Mouse (Mus musculus) embryonic facial prominence, embryonic 15.5 days (tissue): ENCODE data around the gene Ryr1. TPM values are rescaled to one million over a fixed set of nuclear protein-coding genes. Genes with fewer than 3 reads are reported as not detected.
A peak's percentile ranks its signal among the peaks of the same experiment; 100 is the strongest.

Experiments used
- ATAC-seq: fragments of 200-750 bp; cut with Nextera tagmentation; 2 replicates; pipeline ENCODE4 v1.8.0; 2017; ENCODE audit warnings: low read depth, moderate TSS enrichment; ENCODE audit not compliant: insufficient number of reproducible peaks, low FRiP score, low TSS enrichment
- H3K27ac ChIP-seq: fragments of 300-500 bp; sonication (generic); replicated peaks from 2 replicates; pipeline ENCODE4 v1.5.1; 2015; ENCODE audit warnings: mild to moderate bottlenecking, inconsistent platforms
- H3K27me3 ChIP-seq: fragments of 300-500 bp; sonication (generic); 2 replicates; pipeline ENCODE4 v1.6.1; 2015; ENCODE audit warnings: inconsistent platforms
- H3K36me3 ChIP-seq: fragments of 300-500 bp; sonication (generic); 2 replicates; pipeline ENCODE4 v1.6.1; 2015; ENCODE audit warnings: mild to moderate bottlenecking, inconsistent platforms
- H3K4me1 ChIP-seq: fragments of 300-500 bp; sonication (generic); 2 replicates; pipeline ENCODE4 v1.6.1; 2015; ENCODE audit warnings: inconsistent platforms
- H3K4me2 ChIP-seq: fragments of 300-500 bp; sonication (generic); replicated peaks from 2 replicates; pipeline ENCODE4 v1.6.1; 2015; ENCODE audit warnings: mild to moderate bottlenecking, inconsistent platforms
- H3K4me3 ChIP-seq: fragments of 300-500 bp; sonication (generic); replicated peaks from 2 replicates; pipeline ENCODE4 v1.5.1; 2015; ENCODE audit warnings: mild to moderate bottlenecking, inconsistent platforms
- H3K9ac ChIP-seq: fragments of 300-500 bp; sonication (generic); 2 replicates; pipeline ENCODE4 v1.6.1; 2015; ENCODE audit warnings: inconsistent platforms
- H3K9me3 ChIP-seq: fragments of 300-500 bp; sonication (generic); replicated peaks from 2 replicates; pipeline ENCODE4 v1.6.1; 2016; ENCODE audit warnings: inconsistent platforms
- WGBS: fragments of 180-500 bp; shearing (Covaris S2); methylation state at CpG from one replicate; pipeline ENCODE4 v1.1.7; 2015; 5-methylcytosine and 5-hydroxymethylcytosine counted together
- polyA plus RNA-seq: library from polyadenylated mRNA; unstranded; fragments of >200 nt; fragmentation: Nextera tagmentation; extraction: Ambion mirVana; gene quantifications from 2 replicates; pipeline ENCODE4 v1.2.1, GENCODE M21; 2015

Gene Ryr1
- 8.0 and 10.6 TPM in 2 replicates for polyA plus RNA-seq

- Histone ChIP-seq H3K9me3 (no peaks in the 10 kb centered on the region), H3K27me3 (no peaks in the 10 kb centered on the region), H3K4me1 (peaks cover 12% of the 10 kb centered on the region), H3K36me3 (no peaks in the 10 kb centered on the region), H3K4me2 (peak within 1 kb of the TSS; percentile 85), H3K4me3 (peak within 1 kb of the TSS; percentile 45), H3K27ac (peak within 1 kb of the TSS; percentile 14; the same call in 1 of the 2 replicates), H3K9ac (0 out of 2 replicates have a peak within 1 kb of the TSS, but pooled peaks have one; percentile 28)
- peak; percentile 71; the same call in 1 of the 2 replicates for ATAC-seq
- 2% methylated on average over 16 of the region's 16 CpGs for WGBS
These were observed at the start of gene Ryr1 for GRCm38 (mm10) chr7:29124970-29125369. Ryr1 (minus strand) TSS chr7:29125179.

GRCm38 (mm10) chr7:29172390-29173016, 47.5 kb upstream of the Ryr1 start:
- Histone ChIP-seq H3K27ac (no peak overlapping the region), H3K4me3 (peak overlapping the region; percentile 65), H3K4me2 (peak overlapping the region; percentile 88; the same call in 1 of the 2 replicates), H3K9ac (no peak overlapping the region), H3K4me1 (peaks cover 44% of the 10 kb centered on the region), H3K9me3 (no peaks in the 10 kb centered on the region), H3K27me3 (peaks cover 38% of the 10 kb centered on the region), H3K36me3 (peaks cover 42% of the 10 kb centered on the region)
- no peak for ATAC-seq
- WGBS: 39% methylated on average over 32 of the region's 32 CpGs

- Histone ChIP-seq H3K4me3 (peak overlapping the region; percentile 65), H3K36me3 (peaks cover 35% of the 10 kb centered on the region), H3K9me3 (no peaks in the 10 kb centered on the region), H3K9ac (peak overlapping the region; percentile 4; the same call in 1 of the 2 replicates), H3K4me1 (peaks cover 44% of the 10 kb centered on the region), H3K27ac (no peak overlapping the region), H3K4me2 (peak overlapping the region; percentile 88), H3K27me3 (peaks cover 38% of the 10 kb centered on the region)
- 6% methylated on average over 34 of the region's 34 CpGs for WGBS
- ATAC-seq: no peak
These were observed 46.7 kb upstream of the Ryr1 start for GRCm38 (mm10) chr7:29171562-29172097.

- no peak for ATAC-seq
- under 1% methylated on average over 43 of the region's 43 CpGs for WGBS
- Histone ChIP-seq H3K4me1 (peaks cover 44% of the 10 kb centered on the region), H3K36me3 (peaks cover 29% of the 10 kb centered on the region), H3K4me3 (peak overlapping the region; percentile 65), H3K9ac (peak overlapping the region; percentile 4; the same call in 1 of the 2 replicates), H3K9me3 (no peaks in the 10 kb centered on the region), H3K27me3 (peaks cover 38% of the 10 kb centered on the region), H3K27ac (no peak overlapping the region), H3K4me2 (peak overlapping the region; percentile 88)
These were observed 46.0 kb upstream of the Ryr1 start for GRCm38 (mm10) chr7:29170755-29171561.

GRCm38 (mm10) chr7:29170066-29170754, 45.2 kb upstream of the Ryr1 start, which contains the start of the genes Ggn and Spred3:
Ggn (plus strand) TSS chr7:29170210.
Spred3 (minus strand) TSS chr7:29170411.
- H3K27ac ChIP-seq: peak within 1 kb of the TSS; percentile 82
- peak within 1 kb of the TSS; percentile 57 for H3K9ac ChIP-seq
- peaks cover 21% of the 10 kb centered on the region for H3K36me3 ChIP-seq
- H3K9me3 ChIP-seq: no peaks in the 10 kb centered on the region
- H3K4me3 ChIP-seq: peak within 1 kb of the TSS; percentile 65
- peak within 1 kb of the TSS; percentile 88 for H3K4me2 ChIP-seq
- under 1% methylated on average over 30 of the region's 30 CpGs for WGBS
- peaks cover 44% of the 10 kb centered on the region for H3K4me1 ChIP-seq
- ATAC-seq: peak; percentile 56
- peaks cover 38% of the 10 kb centered on the region for H3K27me3 ChIP-seq

GRCm38 (mm10) chr7:29169231-29170065, 44.5 kb upstream of the Ryr1 start:
- Histone ChIP-seq H3K4me2 (peak overlapping the region; percentile 88), H3K27ac (peak overlapping the region; percentile 82), H3K4me1 (peaks cover 44% of the 10 kb centered on the region), H3K4me3 (peak overlapping the region; percentile 65), H3K9ac (peak overlapping the region; percentile 57), H3K9me3 (no peaks in the 10 kb centered on the region), H3K27me3 (peaks cover 33% of the 10 kb centered on the region), H3K36me3 (peaks cover 13% of the 10 kb centered on the region)
- ATAC-seq: peak; percentile 85
- 0% methylated on average over 30 of the region's 39 CpGs for WGBS

- H3K27ac ChIP-seq: no peak overlapping the region
- 0% methylated on average over 14 of the region's 14 CpGs for WGBS
- H3K9ac ChIP-seq: peak overlapping the region; percentile 57
- H3K9me3 ChIP-seq: no peaks in the 10 kb centered on the region
- peak overlapping the region; percentile 88 for H3K4me2 ChIP-seq
- ATAC-seq: no peak
- H3K27me3 ChIP-seq: peaks cover 28% of the 10 kb centered on the region
- peaks cover 44% of the 10 kb centered on the region for H3K4me1 ChIP-seq
- H3K4me3 ChIP-seq: peak overlapping the region; percentile 65
- peaks cover 7% of the 10 kb centered on the region for H3K36me3 ChIP-seq
These were observed 43.8 kb upstream of the Ryr1 start for GRCm38 (mm10) chr7:29168791-29169230.

DNA sequence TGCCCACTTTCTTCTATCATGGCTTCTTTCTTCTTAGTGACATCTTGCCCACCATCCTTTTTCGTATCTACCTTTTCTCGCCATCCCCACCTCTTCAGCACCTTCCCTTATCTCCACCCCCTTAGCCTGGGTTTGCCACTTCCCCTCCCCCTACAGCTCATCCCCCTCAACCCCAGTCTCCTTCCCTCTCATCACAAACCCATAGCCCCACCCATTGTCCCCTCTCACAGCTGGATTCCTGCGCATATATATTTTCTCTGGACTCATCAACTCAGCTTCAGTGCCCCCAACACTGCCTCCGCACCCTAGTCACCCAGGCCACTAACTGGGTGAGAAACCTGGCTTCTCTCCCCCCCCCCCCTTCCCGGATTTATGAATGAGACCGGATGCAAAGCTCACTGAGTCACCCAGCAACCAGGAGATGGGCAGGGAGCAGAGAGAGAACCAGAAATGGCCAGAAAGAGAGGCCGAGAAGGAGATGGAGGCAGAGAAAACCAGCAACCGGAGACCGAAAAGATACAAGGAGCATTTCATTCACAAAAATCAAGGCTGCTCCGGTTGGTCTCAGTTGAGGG, 43.2 kb upstream of the Ryr1 start:
- peaks cover 22% of the 10 kb centered on the region for H3K27me3 ChIP-seq
- 6% methylated on average over 10 of the region's 10 CpGs for WGBS
- ATAC-seq: no peak
- peak overlapping the region; percentile 88 for H3K4me2 ChIP-seq
- H3K9me3 ChIP-seq: no peaks in the 10 kb centered on the region
- 0 out of 2 replicates have a peak, but pooled peaks cover 1% of the 10 kb centered on the region for H3K36me3 ChIP-seq
- no peak overlapping the region for H3K27ac ChIP-seq
- peak overlapping the region; percentile 65 for H3K4me3 ChIP-seq
- H3K4me1 ChIP-seq: peaks cover 44% of the 10 kb centered on the region
- H3K9ac ChIP-seq: no peak overlapping the region

DNA sequence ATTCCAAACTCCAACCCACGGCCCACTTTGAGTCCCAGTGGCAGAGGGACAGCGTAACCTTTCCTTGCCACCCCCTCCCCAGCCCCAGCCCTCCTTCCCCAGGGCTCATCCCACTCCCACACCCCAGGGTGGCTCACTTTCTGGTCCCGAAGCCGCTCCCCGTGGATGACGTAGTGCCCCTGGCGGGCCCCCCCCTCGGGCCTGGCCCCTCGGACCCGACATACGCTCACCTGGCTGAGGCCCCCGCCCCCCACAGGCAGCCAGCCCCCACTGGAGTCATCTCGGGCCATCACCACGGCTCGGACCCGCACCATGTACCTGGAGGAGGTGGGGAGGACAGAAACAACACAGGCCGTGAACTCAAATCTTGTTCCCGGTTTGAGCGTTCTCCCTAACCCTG, 42.7 kb upstream of the Ryr1 start:
- 21% methylated on average over 18 of the region's 19 CpGs for WGBS
- Histone ChIP-seq H3K4me2 (no peak overlapping the region), H3K9ac (no peak overlapping the region), H3K4me1 (peaks cover 48% of the 10 kb centered on the region), H3K36me3 (no peaks in the 10 kb centered on the region), H3K27me3 (peaks cover 16% of the 10 kb centered on the region), H3K4me3 (no peak overlapping the region), H3K27ac (no peak overlapping the region), H3K9me3 (no peaks in the 10 kb centered on the region)
- ATAC-seq: no peak
